Mouse (Mus musculus) adrenal gland, adult 8-10 months (tissue): ENCODE measurements around the gene Ankrd13b. TPM values are rescaled to one million over a fixed set of nuclear protein-coding genes. Genes with fewer than 3 reads are reported as not detected.

Experiments
- DNase-seq: peaks from one replicate; pipeline ENCODE4 v3.0.0; 2022
- total RNA-seq, 4 experiments: library from RNA; stranded (reverse); gene quantifications; 2 replicates each; pipeline ENCODE4 v1.2.4; 2022

The Ankrd13b gene
- total RNA-seq, 4 experiments from 2014 or later = 5.7 to 13.6 (median 9.3) TPM

GRCm38 (mm10) chr11:77461856-77462255 lies 27.6 kb downstream of the Ankrd13b start:
- no peak for DNase-seq

GRCm38 (mm10) chr11:77456866-77457265 lies 32.6 kb downstream of the Ankrd13b start:
- no peak for DNase-seq

GRCm38 (mm10) chr11:77455770-77456510 lies 33.5 kb downstream of the Ankrd13b start:
- no peak for DNase-seq

GRCm38 (mm10) chr11:77453388-77453787 lies 36.1 kb downstream of the Ankrd13b start:
- DNase-seq = no peak

GRCm38 (mm10) chr11:77451670-77452069 lies 37.8 kb downstream of the Ankrd13b start:
- no peak for DNase-seq

GRCm38 (mm10) chr11:77449224-77449623 lies 40.3 kb downstream of the Ankrd13b start:
- DNase-seq = no peak

- DNase-seq = peak; percentile 44
Measured at GRCm38 (mm10) chr11:77446628-77447041, 42.8 kb downstream of the Ankrd13b start.

- DNase-seq = no peak
Measured at GRCm38 (mm10) chr11:77444939-77445338, 44.5 kb downstream of the Ankrd13b start.

- DNase-seq = no peak
Measured at GRCm38 (mm10) chr11:77442186-77443170, 47.0 kb downstream of the Ankrd13b start.

- DNase-seq = no peak
Measured at GRCm38 (mm10) chr11:77441020-77441419, 48.5 kb downstream of the Ankrd13b start.

- DNase-seq = no peak
Measured at GRCm38 (mm10) chr11:77440081-77440480, 49.4 kb downstream of the Ankrd13b start.

- DNase-seq = no peak
Measured at GRCm38 (mm10) chr11:77437026-77437425, 52.5 kb downstream of the Ankrd13b start.

GRCm38 (mm10) chr11:77428446-77428845 lies 61.0 kb downstream of the Ankrd13b start:
- DNase-seq = no peak

GRCm38 (mm10) chr11:77423175-77423859 lies 66.2 kb downstream of the Ankrd13b start:
- DNase-seq = peak; percentile 28

Other genes starting within 250 kb of the Ankrd13b start
- gene Coro6, start 27.3 kb downstream of the Ankrd13b start, total RNA-seq = 1 to 10 TPM in 3 of 4 experiments, under 1 TPM in 1; 0.73 to 6.4 (median 3.8) TPM
- 10 to 100 TPM; 42.1 to 61.0 (median 50.0) TPM for gene Git1, start 3.9 kb upstream of the Ankrd13b start, total RNA-seq
- gene Abhd15, start 25.4 kb upstream of the Ankrd13b start, total RNA-seq = 10 to 100 TPM; 14.6 to 23.9 (median 17.4) TPM
- 10 to 100 TPM; 15.1 to 28.8 (median 20.0) TPM for gene Trp53i13, start 26.3 kb upstream of the Ankrd13b start, total RNA-seq
- not detected for gene Gm10392, start 29.5 kb upstream of the Ankrd13b start, total RNA-seq
- 10 to 100 TPM; 47.5 to 69.2 (median 61.7) TPM for gene Taok1, start 118.1 kb upstream of the Ankrd13b start, total RNA-seq
- gene Nufip2, start 196.5 kb upstream of the Ankrd13b start, total RNA-seq = 10 to 100 TPM; 85.4 to 88.9 (median 86.7) TPM
- not detected for gene Cryba1, start 235.6 kb upstream of the Ankrd13b start, total RNA-seq